Mouse (Mus musculus) liver, embryonic 14.5 days (tissue): ENCODE measurements at regions not wholly inside any gene's neighbourhood (a gene's known extent, or its start where the extent isn't known, plus 50 kb on each side); places are given as distances from the start of the nearest gene placed in this dataset.
"Not testable (repeated sequence)": the region's sequence is repeated elsewhere in the genome, so short reads cannot be mapped to it uniquely, and the experiment has no call there.

Source experiments
- ATAC-seq: fragments of 200-750 bp; cut with Nextera tagmentation; 2 replicates; pipeline ENCODE4 v1.8.0; 2017; ENCODE audit warnings: moderate number of reproducible peaks, mild to moderate bottlenecking, moderate library complexity; ENCODE audit not compliant: insufficient read depth
- DNase-seq, 3 experiments: peaks; one replicate each; pipeline ENCODE4 v3.0.0-alpha.2; 2012 to 2013; ENCODE audit warnings: low read depth in 3 of 3, low spot score in 3 of 3
- H3K27ac ChIP-seq: fragments of 300-500 bp; sonication (generic); 2 replicates; pipeline ENCODE4 v1.5.1; 2014; ENCODE audit warnings: moderate library complexity, mild to moderate bottlenecking, control low read depth, inconsistent platforms
- H3K27me3 ChIP-seq: fragments of 300-500 bp; sonication (generic); 2 replicates; pipeline ENCODE4 v1.6.1; 2014; ENCODE audit warnings: mild to moderate bottlenecking, low read length, moderate library complexity; ENCODE audit not compliant: control insufficient read depth, insufficient read depth
- H3K36me3 ChIP-seq: fragments of 300-500 bp; sonication (generic); replicated peaks from 2 replicates; pipeline ENCODE4 v1.6.1; 2014; ENCODE audit warnings: low read depth; ENCODE audit not compliant: control insufficient read depth, insufficient read depth
- H3K4me1 ChIP-seq, 2 experiments: fragments of 200-500 bp in 1 of 2; fragments of 300-500 bp in 1 of 2; sonication (generic) in 1 of 2; replicated peaks; 2 replicates each; pipeline ENCODE4 v1.6.1; 2012 to 2014; ENCODE audit warnings: antibody characterized with exemption in 1 of 2, inconsistent platforms in 1 of 2, low read length in 1 of 2; ENCODE audit not compliant: control insufficient read depth in 2 of 2, insufficient read depth in 2 of 2
- H3K4me2 ChIP-seq: fragments of 300-500 bp; sonication (generic); 2 replicates; pipeline ENCODE4 v1.6.1; 2014; ENCODE audit warnings: low read depth, mild to moderate bottlenecking, control low read depth, moderate library complexity
- H3K4me3 ChIP-seq, 2 experiments: fragments of 200-500 bp in 1 of 2; fragments of 300-500 bp in 1 of 2; sonication (generic) in 1 of 2; 2 replicates each; pipeline ENCODE4 v1.5.1; 2012 to 2014; ENCODE audit warnings: low read depth in 2 of 2, low read length in 2 of 2, mild to moderate bottlenecking in 2 of 2, control low read depth in 1 of 2, inconsistent platforms in 1 of 2, moderate library complexity in 1 of 2; ENCODE audit not compliant: insufficient read depth in 1 of 2
- H3K9ac ChIP-seq: fragments of 300-500 bp; sonication (generic); replicated peaks from 2 replicates; pipeline ENCODE4 v1.6.1; 2014; ENCODE audit warnings: mild to moderate bottlenecking, control low read depth, moderate library complexity
- H3K9me3 ChIP-seq: fragments of 300-500 bp; sonication (generic); 2 replicates; pipeline ENCODE4 v1.6.1; 2016; ENCODE audit warnings: low read length, mixed read lengths; ENCODE audit not compliant: control insufficient read depth
- CTCF ChIP-seq: IDR thresholded peaks from 2 replicates; pipeline ENCODE4 v1.5.1; 2016; ENCODE audit warnings: antibody characterized with exemption, low read depth, control low read depth
- EP300 ChIP-seq: IDR thresholded peaks from 2 replicates; pipeline ENCODE4 v1.6.1; 2016; ENCODE audit warnings: antibody characterized with exemption, low read depth
- WGBS: fragments of 180-500 bp; shearing (Covaris S2); extraction: QIAGEN DNeasy Blood & Tissue Kit; methylation state at CpG from one replicate; pipeline ENCODE4 v1.1.7; 2014; ENCODE audit not compliant: insufficient replicate concordance; 5-methylcytosine and 5-hydroxymethylcytosine counted together

DNA sequence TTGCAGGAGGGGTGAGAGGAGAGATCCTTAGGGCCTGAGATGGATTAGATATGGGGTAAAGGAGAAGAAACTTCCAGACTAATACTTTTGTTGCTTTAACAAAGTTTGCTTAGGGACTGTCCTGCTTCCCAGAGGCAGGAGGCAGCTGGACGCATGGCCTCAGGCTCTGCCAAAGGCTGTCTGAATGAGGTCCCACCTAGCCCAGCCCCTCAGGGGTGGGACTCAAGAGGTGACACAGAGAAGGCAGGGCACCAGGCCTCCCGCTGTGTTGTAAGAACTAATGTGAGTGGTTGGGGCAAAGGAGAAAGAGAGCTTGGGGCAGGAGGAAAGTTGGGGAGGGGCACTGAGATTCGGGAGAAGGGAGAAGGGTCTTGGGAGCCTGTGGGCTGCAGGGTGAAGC lies 145.9 kb upstream of the Stt3b start:
- H3K4me3 ChIP-seq: no peak overlapping the region
- TF ChIP-seq EP300 (no peak), CTCF (no peak)
- DNase-seq (no peak), ATAC-seq (no peak)
- H3K4me1 ChIP-seq: peaks cover 0 to 5% of the 10 kb centered on the region in 2 experiments; a peak in 1 of 4 replicates
- H3K27ac ChIP-seq: no peak overlapping the region
- WGBS: 49% methylated on average over 3 of the region's 3 CpGs
- no peaks in the 10 kb centered on the region for H3K36me3 ChIP-seq
- H3K9me3 ChIP-seq: no peaks in the 10 kb centered on the region
- no peak overlapping the region for H3K9ac ChIP-seq
- no peak overlapping the region for H3K4me2 ChIP-seq
- H3K27me3 ChIP-seq: no peaks in the 10 kb centered on the region

DNA sequence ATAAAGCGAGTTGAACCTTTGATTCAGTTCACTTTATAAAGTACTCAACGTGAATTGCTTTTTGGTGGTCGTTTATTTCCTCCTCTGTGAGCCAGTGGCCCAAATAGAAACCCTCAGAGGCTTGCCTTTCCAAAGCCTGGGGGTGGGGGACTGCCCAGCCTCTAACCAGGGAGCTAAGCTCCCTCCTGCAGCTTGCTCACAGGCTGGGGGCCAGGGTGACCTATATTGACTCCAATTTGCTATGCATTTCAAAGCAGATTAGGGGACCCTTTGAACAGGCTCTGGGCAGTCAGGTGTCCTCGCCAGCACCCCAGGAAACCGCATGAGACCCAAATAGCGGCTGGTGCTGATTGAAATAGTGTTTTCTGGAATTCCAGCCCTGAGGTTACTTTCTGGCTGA lies 146.4 kb upstream of the Stt3b start:
- Histone ChIP-seq H3K9ac (no peak overlapping the region), H3K4me1 (peaks cover 0 to 5% of the 10 kb centered on the region in 2 experiments; a peak in 1 of 4 replicates), H3K4me3 (no peak overlapping the region), H3K9me3 (no peaks in the 10 kb centered on the region), H3K4me2 (no peak overlapping the region), H3K36me3 (no peaks in the 10 kb centered on the region), H3K27me3 (no peaks in the 10 kb centered on the region), H3K27ac (no peak overlapping the region)
- 34% methylated on average over 6 of the region's 6 CpGs for WGBS
- ATAC-seq (no peak), DNase-seq (no peak)
- TF ChIP-seq EP300: no peak
- no peak for TF ChIP-seq CTCF

DNA sequence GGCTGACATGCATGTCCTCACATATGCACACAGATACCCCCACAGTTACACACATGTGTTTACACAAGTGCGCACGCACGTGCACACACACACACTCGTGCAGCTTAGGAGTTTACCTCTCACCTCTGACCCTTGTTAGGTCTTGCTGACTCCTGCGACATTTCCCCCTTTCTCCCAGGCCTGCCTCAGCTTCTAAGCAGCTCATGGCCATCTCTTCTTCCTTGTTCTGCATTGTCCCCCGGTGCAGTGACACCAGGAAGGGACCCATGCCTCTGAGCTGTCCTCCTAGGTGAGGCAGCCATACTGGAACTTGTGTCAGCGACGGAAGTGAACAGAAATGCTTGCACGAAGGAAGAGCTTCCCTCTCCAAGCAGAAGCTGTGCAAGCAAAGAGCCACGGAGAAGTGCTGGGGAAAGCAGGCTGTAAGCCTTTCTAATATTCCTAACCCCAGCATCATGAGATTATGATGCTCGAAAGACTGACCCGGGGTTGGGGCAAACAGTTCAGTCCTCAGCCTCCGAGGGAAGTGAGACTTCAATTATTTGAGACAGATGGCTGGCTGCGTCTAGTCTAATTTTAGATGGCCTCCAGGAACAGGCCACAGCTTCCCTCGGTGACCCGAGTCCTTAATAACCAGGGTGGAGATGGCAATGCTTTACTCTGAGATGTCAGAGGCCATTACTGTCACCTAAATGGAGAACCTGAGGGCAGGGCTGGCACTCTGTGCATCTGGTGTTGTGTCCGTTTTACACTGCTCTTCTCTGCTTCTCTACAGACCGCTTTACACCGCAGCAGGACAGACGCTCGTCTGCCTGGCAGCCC lies 147.9 kb upstream of the Stt3b start:
- H3K27me3 ChIP-seq: no peaks in the 10 kb centered on the region
- ATAC-seq: no peak
- no peak overlapping the region for H3K4me3 ChIP-seq
- TF ChIP-seq CTCF (no peak), EP300 (no peak)
- no peak for DNase-seq
- H3K4me1 ChIP-seq: 0 out of 4 replicates have a peak, but pooled peaks cover 0 to 2% of the 10 kb centered on the region in 2 experiments
- 55% methylated on average over 21 of the region's 21 CpGs for WGBS
- H3K27ac ChIP-seq: no peak overlapping the region
- no peaks in the 10 kb centered on the region for H3K9me3 ChIP-seq
- no peaks in the 10 kb centered on the region for H3K36me3 ChIP-seq
- H3K9ac ChIP-seq: no peak overlapping the region
- no peak overlapping the region for H3K4me2 ChIP-seq

DNA sequence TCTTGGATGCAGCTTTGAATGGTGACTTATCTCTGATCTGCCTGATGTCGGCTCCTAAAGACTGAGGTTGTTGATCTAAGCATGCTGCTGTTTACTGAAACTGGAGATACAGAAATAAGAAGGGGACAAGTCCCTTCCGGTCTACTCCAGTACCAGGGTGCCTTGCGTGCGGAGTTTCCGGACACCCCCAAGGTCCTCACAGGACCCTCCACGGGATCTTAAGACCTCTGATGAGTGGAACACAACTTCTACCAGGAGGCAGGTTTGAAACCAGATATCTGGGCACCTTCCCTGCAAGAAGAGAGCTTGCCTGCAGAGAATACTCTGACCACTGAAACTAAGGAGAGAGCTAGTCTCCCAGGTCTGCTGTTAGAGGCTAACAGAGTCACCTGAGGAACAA lies 148.9 kb upstream of the Stt3b start:
- not testable (repeated sequence) for H3K4me3 ChIP-seq, H3K4me1 ChIP-seq, ATAC-seq, H3K27ac ChIP-seq, H3K36me3 ChIP-seq, H3K9me3 ChIP-seq, DNase-seq, H3K4me2 ChIP-seq, H3K9ac ChIP-seq, H3K27me3 ChIP-seq
- 81% methylated on average over 6 of the region's 6 CpGs for WGBS

DNA sequence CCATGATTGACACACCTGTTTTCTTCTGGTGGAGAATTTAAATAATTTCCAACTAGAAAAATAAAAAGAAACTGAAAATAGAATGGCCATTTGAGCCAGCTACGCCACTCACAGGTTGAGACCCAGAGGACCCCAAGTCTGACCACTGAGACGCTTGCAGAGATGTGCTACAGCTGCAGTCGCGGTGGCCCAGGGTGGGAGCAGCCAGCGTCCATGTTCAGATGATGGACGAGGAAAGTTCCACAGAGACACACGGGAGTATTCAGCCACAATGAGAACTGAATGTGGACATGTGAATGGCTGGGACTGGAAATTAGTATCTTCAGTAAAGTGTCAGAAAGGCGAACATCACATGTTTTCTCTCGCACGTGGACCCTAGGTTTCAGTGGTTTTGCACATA lies 155.1 kb upstream of the Stt3b start:
- no peaks in the 10 kb centered on the region for H3K36me3 ChIP-seq
- 74% methylated on average over 10 of the region's 10 CpGs for WGBS
- H3K4me3 ChIP-seq: no peak overlapping the region
- ATAC-seq: no peak
- H3K27ac ChIP-seq: no peak overlapping the region
- no peaks in the 10 kb centered on the region for H3K9me3 ChIP-seq
- H3K9ac ChIP-seq: no peak overlapping the region
- no peak overlapping the region for H3K4me2 ChIP-seq
- no peaks in the 10 kb centered on the region for H3K27me3 ChIP-seq
- H3K4me1 ChIP-seq: no peaks in the 10 kb centered on the region
- no peak for DNase-seq
- TF ChIP-seq CTCF: no peak
- no peak for TF ChIP-seq EP300
